Mouse (Mus musculus): ENCODE results near the gene Pin1. TPM values are rescaled to one million over a fixed set of nuclear protein-coding genes. Genes with fewer than 3 reads are reported as not detected.
"Not testable (repeated sequence)": the region's sequence is repeated elsewhere in the genome, so short reads cannot be mapped to it uniquely, and the experiment has no call there.

Pin1 gene
- polyA plus RNA-seq, 1 experiment = not detected

DNA sequence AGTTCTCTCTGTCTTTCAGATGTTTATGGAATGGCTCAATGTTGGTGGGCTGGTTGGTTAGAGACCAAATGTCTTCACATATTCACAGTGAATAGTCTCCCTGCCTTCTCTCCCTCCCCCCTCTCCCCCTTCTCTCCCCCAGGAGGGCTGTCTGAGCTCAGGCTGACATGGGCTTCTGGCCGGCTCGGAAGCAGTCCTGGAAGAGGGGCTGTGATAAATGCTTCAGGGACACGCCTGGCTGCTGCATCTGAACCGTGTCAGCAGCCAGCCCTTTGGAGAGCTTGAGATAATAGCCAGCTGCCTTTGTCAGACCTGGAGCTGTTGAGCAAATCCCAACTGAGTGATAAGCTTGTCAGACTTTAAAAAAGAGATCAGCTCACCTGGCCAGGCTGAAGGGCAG, 38.0 kb downstream of the Pin1 start:
- TF ChIP-seq POLR2A (IDR thresholded peaks at IDR 0.05; ENCODE audit: insufficient read depth, low read depth, low read length) (no peak), CTCF (IDR thresholded peaks at IDR 0.05; ENCODE audit: insufficient read depth, low read depth, low read length) (no peak)
- WGBS = 34% methylated on average over 4 of the region's 4 CpGs
- Histone ChIP-seq H3K4me3 (ENCODE audit: insufficient read depth, low read depth, low read length) (no peak overlapping the region), H3K27ac (ENCODE audit: insufficient read depth, low read depth, low read length) (no peak overlapping the region), H3K4me1 (ENCODE audit: control insufficient read depth, insufficient read depth, low read length) (peaks cover 11% of the 10 kb centered on the region)

DNA sequence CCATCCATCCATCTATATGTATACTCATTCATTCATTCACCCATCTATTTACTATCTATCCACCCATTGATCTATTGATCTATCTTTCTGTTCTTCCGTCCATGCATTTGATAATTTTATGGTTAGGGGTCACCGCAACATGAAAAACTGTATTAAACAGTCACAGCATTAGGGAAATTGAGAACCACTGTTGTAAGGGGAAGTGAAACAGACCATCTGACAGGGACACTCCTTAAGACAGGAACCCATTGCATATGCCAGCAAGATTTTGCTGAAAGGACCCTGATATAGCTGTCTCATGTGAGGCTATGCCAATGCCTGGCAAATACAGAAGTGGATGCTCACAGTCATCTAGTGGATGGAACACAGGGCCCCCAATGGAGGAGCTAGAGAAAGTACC, 38.6 kb downstream of the Pin1 start:
- H3K4me3 ChIP-seq (ENCODE audit: insufficient read depth, low read depth, low read length); H3K27ac ChIP-seq (ENCODE audit: insufficient read depth, low read depth, low read length): not testable (repeated sequence)
- WGBS = 97% methylated on average over 2 of the region's 2 CpGs
- peaks cover 12% of the 10 kb centered on the region for H3K4me1 ChIP-seq (ENCODE audit: control insufficient read depth, insufficient read depth, low read length)

DNA sequence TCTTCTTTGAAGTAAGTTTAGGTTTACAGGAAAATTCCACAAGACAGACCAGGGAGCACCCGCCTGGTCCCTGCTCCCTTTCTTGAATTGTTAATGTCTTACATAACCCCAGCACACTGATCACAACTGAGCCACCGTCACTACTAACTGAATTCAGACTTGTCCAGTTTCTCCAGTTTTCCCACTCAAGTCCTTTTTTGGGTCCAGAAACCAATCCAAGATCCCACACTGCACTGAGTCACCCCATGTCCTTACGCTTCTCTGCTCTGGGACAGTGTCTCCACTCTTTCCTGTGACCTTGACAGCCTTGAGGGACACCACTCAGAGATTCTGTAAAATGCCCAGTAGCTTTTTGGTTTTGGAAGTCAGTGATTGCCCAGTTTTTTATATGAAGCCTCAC, 41.0 kb downstream of the Pin1 start:
- no peak for TF ChIP-seq CTCF (IDR thresholded peaks at IDR 0.05; ENCODE audit: insufficient read depth, low read depth, low read length)
- TF ChIP-seq POLR2A (IDR thresholded peaks at IDR 0.05; ENCODE audit: insufficient read depth, low read depth, low read length) = no peak
- WGBS = 88% methylated on average over 3 of the region's 3 CpGs

DNA sequence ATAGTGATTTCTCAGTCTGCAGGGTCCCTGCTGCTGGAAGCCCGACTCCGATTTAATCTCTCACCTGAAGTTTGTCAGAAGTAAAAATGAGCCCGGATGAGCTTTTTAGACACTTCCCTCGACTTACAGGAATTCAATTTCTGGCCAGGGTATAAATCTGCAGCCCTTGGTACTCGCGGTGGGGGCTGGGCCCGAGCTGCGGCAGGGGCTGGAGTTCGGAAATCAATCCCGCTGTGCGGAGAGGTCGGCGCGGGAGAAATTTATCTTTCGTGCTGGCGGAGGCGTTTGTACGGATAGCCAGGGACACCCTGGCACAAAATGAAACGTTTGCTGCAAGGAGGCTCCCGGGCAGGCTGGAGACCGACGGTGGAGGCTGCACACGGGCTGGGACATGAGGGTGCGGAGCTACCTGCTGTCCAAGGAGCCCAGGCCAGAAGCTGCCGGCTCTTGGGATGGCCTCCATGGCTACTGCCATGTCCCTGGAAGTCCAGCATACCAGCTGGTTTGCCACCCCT, 42.9 kb downstream of the Pin1 start:
- Histone ChIP-seq H3K4me3 (ENCODE audit: insufficient read depth, low read depth, low read length) (peak overlapping the region; percentile 12), H3K27ac (ENCODE audit: insufficient read depth, low read depth, low read length) (no peak overlapping the region), H3K4me1 (ENCODE audit: control insufficient read depth, insufficient read depth, low read length) (peaks cover 10% of the 10 kb centered on the region)
- 11% methylated on average over 25 of the region's 25 CpGs for WGBS
- TF ChIP-seq POLR2A (IDR thresholded peaks at IDR 0.05; ENCODE audit: insufficient read depth, low read depth, low read length) (no peak), CTCF (IDR thresholded peaks at IDR 0.05; ENCODE audit: insufficient read depth, low read depth, low read length) (no peak)

More for the DNA sequence above, 41.0 kb downstream of the Pin1 start:
- Histone ChIP-seq H3K4me1 (ENCODE audit: control insufficient read depth, insufficient read depth, low read length) (peaks cover 10% of the 10 kb centered on the region), H3K27ac (ENCODE audit: insufficient read depth, low read depth, low read length) (no peak overlapping the region), H3K4me3 (ENCODE audit: insufficient read depth, low read depth, low read length) (no peak overlapping the region)

DNA sequence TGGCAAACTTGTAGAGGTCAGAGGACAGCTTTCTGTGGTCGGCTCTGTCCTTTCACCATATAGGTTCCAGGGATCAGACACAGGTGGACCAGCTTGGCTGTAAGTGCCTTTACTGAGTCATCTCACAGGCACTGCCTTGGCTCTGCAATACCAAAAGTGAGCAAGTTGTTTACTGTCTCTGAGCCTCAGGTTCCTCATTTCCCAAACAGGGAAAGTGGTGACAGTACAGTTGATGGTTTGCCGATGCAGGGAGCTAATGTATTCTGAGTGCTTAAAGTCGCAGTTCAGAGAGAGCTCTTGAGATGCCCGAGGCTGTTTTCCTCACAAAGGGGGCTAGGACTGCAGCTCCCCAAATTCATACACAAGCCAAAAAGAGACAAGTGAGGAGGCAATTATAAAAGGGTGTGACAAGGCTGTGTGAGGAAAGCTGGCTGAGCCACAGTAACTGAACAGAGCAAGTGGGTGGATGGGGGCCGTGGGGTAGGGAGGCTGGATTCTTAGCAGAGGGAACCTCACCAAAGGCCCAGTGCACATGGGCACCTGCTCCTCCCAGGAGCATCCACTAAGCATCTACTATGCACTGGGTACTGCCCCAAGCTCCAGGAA, 44.3 kb downstream of the Pin1 start:
- WGBS = 60% methylated on average over 5 of the region's 5 CpGs
- H3K4me3 ChIP-seq (ENCODE audit: insufficient read depth, low read depth, low read length) = no peak overlapping the region
- no peak overlapping the region for H3K27ac ChIP-seq (ENCODE audit: insufficient read depth, low read depth, low read length)
- H3K4me1 ChIP-seq (ENCODE audit: control insufficient read depth, insufficient read depth, low read length) = peaks cover 8% of the 10 kb centered on the region
- TF ChIP-seq CTCF (IDR thresholded peaks at IDR 0.05; ENCODE audit: insufficient read depth, low read depth, low read length) (no peak), POLR2A (IDR thresholded peaks at IDR 0.05; ENCODE audit: insufficient read depth, low read depth, low read length) (no peak)

DNA sequence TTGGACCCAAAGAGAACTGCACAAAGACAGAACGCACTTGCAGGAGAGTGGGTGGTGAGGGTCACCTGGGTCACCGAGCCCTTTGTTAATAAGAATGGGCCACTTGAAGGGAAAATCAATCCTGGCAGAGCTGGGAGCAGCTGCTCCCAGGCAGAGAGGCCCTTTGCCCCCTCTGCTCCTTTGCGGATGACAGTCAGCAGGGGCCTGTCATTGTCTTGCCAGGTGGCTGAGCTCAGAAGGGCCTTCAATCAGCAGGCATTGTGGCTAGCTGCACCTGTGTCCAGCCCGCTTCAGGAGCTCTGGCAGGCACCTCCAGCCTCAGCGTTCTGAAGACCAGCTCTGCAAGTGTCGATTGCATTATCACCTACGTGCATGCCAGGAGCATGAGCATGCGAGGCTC, 45.6 kb downstream of the Pin1 start:
- peaks cover 8% of the 10 kb centered on the region for H3K4me1 ChIP-seq (ENCODE audit: control insufficient read depth, insufficient read depth, low read length)
- no peak for TF ChIP-seq POLR2A (IDR thresholded peaks at IDR 0.05; ENCODE audit: insufficient read depth, low read depth, low read length)
- no peak for TF ChIP-seq CTCF (IDR thresholded peaks at IDR 0.05; ENCODE audit: insufficient read depth, low read depth, low read length)
- no peak overlapping the region for H3K4me3 ChIP-seq (ENCODE audit: insufficient read depth, low read depth, low read length)
- WGBS = 54% methylated on average over 8 of the region's 8 CpGs
- H3K27ac ChIP-seq (ENCODE audit: insufficient read depth, low read depth, low read length) = no peak overlapping the region

DNA sequence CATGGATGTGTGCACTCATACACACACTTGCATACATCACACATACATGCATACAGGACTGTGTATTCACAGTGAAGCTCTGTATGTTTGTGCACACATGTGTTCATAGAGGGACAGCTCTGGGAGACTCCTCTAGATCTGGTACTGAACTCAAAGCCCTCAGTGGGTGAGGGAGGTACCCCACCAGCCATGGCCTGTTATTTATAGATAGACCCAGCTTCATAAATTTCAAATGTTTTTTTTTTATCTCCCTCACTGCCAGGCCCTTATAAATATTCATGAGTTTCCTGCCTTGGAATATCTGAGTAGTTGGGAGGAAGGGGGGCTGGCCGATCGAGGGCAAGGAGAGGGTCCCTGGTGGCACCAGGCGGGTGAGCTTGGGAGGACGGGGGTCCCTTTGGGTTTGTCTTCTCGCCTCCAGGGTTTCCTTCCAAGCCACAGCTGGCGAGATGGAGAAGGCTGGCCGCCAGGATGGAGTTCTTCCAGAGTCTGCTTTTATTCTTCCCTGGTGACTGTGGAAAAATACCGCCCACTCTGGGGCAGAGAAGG, 52.0 kb downstream of the Pin1 start:
- H3K4me3 ChIP-seq (ENCODE audit: insufficient read depth, low read depth, low read length) = no peak overlapping the region
- peaks cover 5% of the 10 kb centered on the region; the same call in 1 of the 2 replicates for H3K4me1 ChIP-seq (ENCODE audit: control insufficient read depth, insufficient read depth, low read length)
- H3K27ac ChIP-seq (ENCODE audit: insufficient read depth, low read depth, low read length) = no peak overlapping the region
- TF ChIP-seq POLR2A (IDR thresholded peaks at IDR 0.05; ENCODE audit: insufficient read depth, low read depth, low read length) (no peak), CTCF (IDR thresholded peaks at IDR 0.05; ENCODE audit: insufficient read depth, low read depth, low read length) (no peak)
- WGBS = 19% methylated on average over 8 of the region's 8 CpGs

DNA sequence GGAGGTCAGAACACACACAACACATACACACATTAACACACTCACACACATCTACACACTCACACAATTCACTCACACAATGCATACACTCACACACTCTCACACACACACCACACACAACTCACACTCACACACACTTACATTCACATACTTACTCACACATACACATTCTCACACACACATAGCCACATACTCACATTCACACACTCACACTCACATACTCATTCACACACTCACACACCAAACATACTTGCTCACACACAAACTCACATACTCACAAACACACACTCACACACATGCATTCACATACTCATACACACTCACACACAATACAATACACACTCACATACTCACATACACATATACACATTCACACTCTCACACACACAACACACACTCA, 53.5 kb downstream of the Pin1 start:
- Histone ChIP-seq H3K4me3 (ENCODE audit: insufficient read depth, low read depth, low read length) (no peak overlapping the region), H3K27ac (ENCODE audit: insufficient read depth, low read depth, low read length) (no peak overlapping the region), H3K4me1 (ENCODE audit: control insufficient read depth, insufficient read depth, low read length) (peaks cover 5% of the 10 kb centered on the region; the same call in 1 of the 2 replicates)
- no peak for TF ChIP-seq CTCF (IDR thresholded peaks at IDR 0.05; ENCODE audit: insufficient read depth, low read depth, low read length)
- TF ChIP-seq POLR2A (IDR thresholded peaks at IDR 0.05; ENCODE audit: insufficient read depth, low read depth, low read length) = no peak

DNA sequence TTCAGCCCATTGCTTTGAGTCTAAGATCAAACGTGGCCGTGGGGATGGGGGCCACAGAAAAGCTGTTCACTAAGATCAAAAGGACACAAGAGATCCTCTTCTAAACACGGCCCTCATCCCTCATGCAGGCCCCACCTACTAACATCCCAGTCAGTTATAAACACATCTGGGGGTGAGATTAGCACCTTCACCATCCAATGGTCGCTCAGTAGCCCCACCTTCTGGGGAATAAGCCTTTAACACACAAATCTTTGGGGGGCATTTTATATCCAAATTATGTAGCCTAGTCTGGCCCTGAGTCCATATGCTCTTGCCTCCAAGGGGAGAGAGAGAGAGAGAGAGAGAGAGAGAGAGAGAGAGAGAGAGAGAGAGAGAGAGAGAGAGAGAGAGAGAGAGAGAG, 54.1 kb downstream of the Pin1 start:
- H3K27ac ChIP-seq (ENCODE audit: insufficient read depth, low read depth, low read length) = no peak overlapping the region
- TF ChIP-seq CTCF (IDR thresholded peaks at IDR 0.05; ENCODE audit: insufficient read depth, low read depth, low read length) (no peak), POLR2A (IDR thresholded peaks at IDR 0.05; ENCODE audit: insufficient read depth, low read depth, low read length) (no peak)
- 58% methylated on average over 4 of the region's 4 CpGs for whole genome bisulfite sequencing
- H3K4me3 ChIP-seq (ENCODE audit: insufficient read depth, low read depth, low read length) = no peak overlapping the region
- peaks cover 5% of the 10 kb centered on the region; the same call in 1 of the 2 replicates for H3K4me1 ChIP-seq (ENCODE audit: control insufficient read depth, insufficient read depth, low read length)

All from olfactory bulb, adult 2 months (tissue).